8 mouse cellular contexts compared by ENCODE assay signal in genomic region chr17:27511865-27512618, GRCm38 (mm10). TPM values are rescaled to one million over a fixed set of nuclear protein-coding genes. Genes with fewer than 3 reads are reported as not detected.
DNase-seq lines count a peak whose midpoint lies in the region; ATAC-seq lines count a peak whose summit lies in the region.

No protein-coding gene starts in this region.

- DNase-seq in CD4-positive, CD25-positive, alpha-beta regulatory T cell, adult 2 months (ENCODE audit: low read depth, low spot score), result peak; percentile 29
- DNase-seq in lung, adult 18-20 months, result no peak
- no peak for DNase-seq in hindbrain, embryonic 10.5 days (ENCODE audit: low spot score)
- DNase-seq in yolk sac, embryonic 10.5 days (ENCODE audit: low spot score), result no peak
- no peak for DNase-seq in spleen, postnatal 10 days (ENCODE audit: low spot score in 2 of 2)

- H3K27ac ChIP-seq in lung, embryonic 16.5 days (ENCODE audit: low read length), result no peak overlapping the region
- peak overlapping the region; percentile 89 for H3K27ac ChIP-seq in hindbrain, embryonic 10.5 days
- H3K27ac ChIP-seq in midbrain, embryonic 13.5 days, result peak overlapping the region; percentile 82

- H3K9me3 ChIP-seq in lung, embryonic 16.5 days (ENCODE audit: control insufficient read depth, low read length), result no peaks in the 10 kb centered on the region
- no peaks in the 10 kb centered on the region for H3K9me3 ChIP-seq in hindbrain, embryonic 10.5 days
- no peaks in the 10 kb centered on the region for H3K9me3 ChIP-seq in midbrain, embryonic 13.5 days

- peak overlapping the region; percentile 98 for H3K4me2 ChIP-seq in lung, embryonic 16.5 days (ENCODE audit: low read depth, low read length)
- peak overlapping the region; percentile 97 for H3K4me2 ChIP-seq in midbrain, embryonic 13.5 days (replicated peaks)

- WGBS in lung, embryonic 16.5 days, result under 1% methylated on average over 64 of the region's 64 CpGs
- under 1% methylated on average over 64 of the region's 64 CpGs for WGBS in hindbrain, embryonic 10.5 days
- under 1% methylated on average over 62 of the region's 64 CpGs for WGBS in midbrain, embryonic 13.5 days

- no peaks in the 10 kb centered on the region for H3K36me3 ChIP-seq in lung, embryonic 16.5 days (ENCODE audit: control insufficient read depth, insufficient read depth, low read length)
- no peaks in the 10 kb centered on the region for H3K36me3 ChIP-seq in hindbrain, embryonic 10.5 days
- no peaks in the 10 kb centered on the region for H3K36me3 ChIP-seq in midbrain, embryonic 13.5 days

- no peak for ATAC-seq in CD4-positive, CD25-positive, alpha-beta regulatory T cell, adult 4 months
- no peak for ATAC-seq in lung, embryonic 16.5 days (ENCODE audit: low read depth)
- peak; percentile 53 for ATAC-seq in midbrain, embryonic 13.5 days

- peaks cover 13% of the 10 kb centered on the region for H3K4me1 ChIP-seq in lung, embryonic 16.5 days (replicated peaks; ENCODE audit: control insufficient read depth, insufficient read depth, low read length)
- peaks cover 85% of the 10 kb centered on the region for H3K4me1 ChIP-seq in hindbrain, embryonic 10.5 days (replicated peaks)
- peaks cover 60% of the 10 kb centered on the region for H3K4me1 ChIP-seq in midbrain, embryonic 13.5 days (replicated peaks)

- H3K9ac ChIP-seq in lung, embryonic 16.5 days (ENCODE audit: low read length), result no peak overlapping the region
- peak overlapping the region; percentile 85 for H3K9ac ChIP-seq in midbrain, embryonic 13.5 days (replicated peaks)

- H3K4me3 ChIP-seq in lung, embryonic 16.5 days (ENCODE audit: low read length), result peak overlapping the region; percentile 57
- peak overlapping the region; percentile 67 for H3K4me3 ChIP-seq in hindbrain, embryonic 10.5 days
- peak overlapping the region; percentile 72 for H3K4me3 ChIP-seq in midbrain, embryonic 13.5 days (replicated peaks)

- peaks cover 69% of the 10 kb centered on the region for H3K27me3 ChIP-seq in lung, embryonic 16.5 days (ENCODE audit: control insufficient read depth, insufficient read depth, low read depth, low read length)
- H3K27me3 ChIP-seq in hindbrain, embryonic 10.5 days (ENCODE audit: insufficient read depth, poor library complexity, severe bottlenecking), result peaks cover 98% of the 10 kb centered on the region
- H3K27me3 ChIP-seq in midbrain, embryonic 13.5 days, result peaks cover 64% of the 10 kb centered on the region

RNA-seq across cellular contexts. Expression of gene Grm4, which starts 9.2 kb away (rescaled TPM):
- polyA plus RNA-seq in CD4-positive, CD25-positive, alpha-beta regulatory T cell, adult 4 months (2017; shearing (Covaris generic)), result not detected
- polyA plus RNA-seq in lung, embryonic 16.5 days (2015; fragmentation: Nextera tagmentation; extraction: Ambion mirVana), result 0.13 and 0.24 TPM in 2 replicates
- 2.2 and 4.2 TPM in 2 replicates for polyA plus RNA-seq in hindbrain, embryonic 10.5 days (2016; fragmentation: Nextera tagmentation; extraction: Ambion mirVana)
- 5.8 and 6.1 TPM in 2 replicates for polyA plus RNA-seq in midbrain, embryonic 13.5 days (2015; fragmentation: Nextera tagmentation; extraction: Ambion mirVana)

RNA-seq across cellular contexts. Expression of gene Hmga1, which starts 44.3 kb away (rescaled TPM):
- polyA plus RNA-seq in CD4-positive, CD25-positive, alpha-beta regulatory T cell, adult 4 months (2017; shearing (Covaris generic)), result 10 to 100 TPM; 82.7 to 84.0 TPM
- polyA plus RNA-seq in lung, embryonic 16.5 days (2015; fragmentation: Nextera tagmentation; extraction: Ambion mirVana), result 195 and 215 TPM in 2 replicates
- 541 and 748 TPM in 2 replicates for polyA plus RNA-seq in hindbrain, embryonic 10.5 days (2016; fragmentation: Nextera tagmentation; extraction: Ambion mirVana)
- polyA plus RNA-seq in midbrain, embryonic 13.5 days (2015; fragmentation: Nextera tagmentation; extraction: Ambion mirVana), result 120 and 124 TPM in 2 replicates

RNA-seq across cellular contexts. Expression of gene AI413582, which starts 53.5 kb away (rescaled TPM):
- polyA plus RNA-seq in CD4-positive, CD25-positive, alpha-beta regulatory T cell, adult 4 months (2017; shearing (Covaris generic)), result 100 to 1,000 TPM; 106 to 112 TPM
- polyA plus RNA-seq in lung, embryonic 16.5 days (2015; fragmentation: Nextera tagmentation; extraction: Ambion mirVana), result 17.6 and 19.1 TPM in 2 replicates
- 19.1 and 23.9 TPM in 2 replicates for polyA plus RNA-seq in hindbrain, embryonic 10.5 days (2016; fragmentation: Nextera tagmentation; extraction: Ambion mirVana)
- polyA plus RNA-seq in midbrain, embryonic 13.5 days (2015; fragmentation: Nextera tagmentation; extraction: Ambion mirVana), result 33.4 and 36.8 TPM in 2 replicates
